Mouse (Mus musculus): ENCODE measurements around the gene Rchy1. TPM values are rescaled to one million over a fixed set of nuclear protein-coding genes. Genes with fewer than 3 reads are reported as not detected.

Gene Rchy1
- polyA plus RNA-seq, 2 experiments = 15.1 to 20.9 TPM

GRCm38 (mm10) chr5:91994546-91994945 lies 31.7 kb upstream of the Rchy1 start:
- Histone ChIP-seq H3K27ac (no peak overlapping the region), H3K4me1 (replicated peaks; ENCODE audit: control insufficient read depth in 2 of 2, insufficient read depth in 2 of 2, low read length in 1 of 2) (no peaks in the 10 kb centered on the region), H3K27me3 (ENCODE audit: control insufficient read depth, insufficient read depth, low read length) (no peaks in the 10 kb centered on the region), H3K9ac (replicated peaks) (no peak overlapping the region), H3K9me3 (ENCODE audit: control insufficient read depth, low read length) (no peaks in the 10 kb centered on the region), H3K4me3 (ENCODE audit: insufficient read depth in 1 of 2, low read depth in 2 of 2, low read length in 2 of 2) (no peak overlapping the region), H3K36me3 (replicated peaks; ENCODE audit: control insufficient read depth, insufficient read depth, low read depth) (no peaks in the 10 kb centered on the region), H3K4me2 (ENCODE audit: low read depth) (no peak overlapping the region)
- WGBS (ENCODE audit: insufficient replicate concordance) = 61% methylated on average over 13 of the region's 13 CpGs
- ATAC-seq (ENCODE audit: insufficient read depth) = no peak
- no peak for DNase-seq (ENCODE audit: low read depth in 3 of 3, low spot score in 3 of 3)
- TF ChIP-seq CTCF (IDR thresholded peaks at IDR 0.05; ENCODE audit: low read depth) (no peak), EP300 (IDR thresholded peaks at IDR 0.05; ENCODE audit: low read depth) (no peak)

GRCm38 (mm10) chr5:91993061-91993460 lies 30.2 kb upstream of the Rchy1 start:
- no peak for DNase-seq (ENCODE audit: low read depth in 3 of 3, low spot score in 3 of 3)
- H3K4me3 ChIP-seq (ENCODE audit: insufficient read depth in 1 of 2, low read depth in 2 of 2, low read length in 2 of 2) = no peak overlapping the region
- no peaks in the 10 kb centered on the region for H3K27me3 ChIP-seq (ENCODE audit: control insufficient read depth, insufficient read depth, low read length)
- 70% methylated on average over 2 of the region's 2 CpGs for whole genome bisulfite sequencing (ENCODE audit: insufficient replicate concordance)
- no peak overlapping the region for H3K4me2 ChIP-seq (ENCODE audit: low read depth)
- H3K27ac ChIP-seq = no peak overlapping the region
- TF ChIP-seq CTCF (IDR thresholded peaks at IDR 0.05; ENCODE audit: low read depth) = no peak
- TF ChIP-seq EP300 (IDR thresholded peaks at IDR 0.05; ENCODE audit: low read depth) = no peak
- no peak overlapping the region for H3K9ac ChIP-seq (replicated peaks)
- ATAC-seq (ENCODE audit: insufficient read depth) = no peak
- H3K4me1 ChIP-seq (replicated peaks; ENCODE audit: control insufficient read depth in 2 of 2, insufficient read depth in 2 of 2, low read length in 1 of 2) = no peaks in the 10 kb centered on the region
- no peaks in the 10 kb centered on the region for H3K9me3 ChIP-seq (ENCODE audit: control insufficient read depth, low read length)
- H3K36me3 ChIP-seq (replicated peaks; ENCODE audit: control insufficient read depth, insufficient read depth, low read depth) = no peaks in the 10 kb centered on the region

GRCm38 (mm10) chr5:91991191-91991937 lies 28.5 kb upstream of the Rchy1 start:
- ATAC-seq (ENCODE audit: insufficient read depth) (no peak), DNase-seq (ENCODE audit: low read depth in 3 of 3, low spot score in 3 of 3) (no peak)
- H3K4me1 ChIP-seq (replicated peaks; ENCODE audit: control insufficient read depth in 2 of 2, insufficient read depth in 2 of 2, low read length in 1 of 2) = no peaks in the 10 kb centered on the region
- H3K27me3 ChIP-seq (ENCODE audit: control insufficient read depth, insufficient read depth, low read length) = no peaks in the 10 kb centered on the region
- no peak overlapping the region for H3K9ac ChIP-seq (replicated peaks)
- WGBS (ENCODE audit: insufficient replicate concordance) = 47% methylated on average over 6 of the region's 6 CpGs
- TF ChIP-seq EP300 (IDR thresholded peaks at IDR 0.05; ENCODE audit: low read depth) (no peak), CTCF (IDR thresholded peaks at IDR 0.05; ENCODE audit: low read depth) (no peak)
- H3K27ac ChIP-seq = no peak overlapping the region
- H3K9me3 ChIP-seq (ENCODE audit: control insufficient read depth, low read length) = no peaks in the 10 kb centered on the region
- no peak overlapping the region for H3K4me3 ChIP-seq (ENCODE audit: insufficient read depth in 1 of 2, low read depth in 2 of 2, low read length in 2 of 2)
- no peak overlapping the region for H3K4me2 ChIP-seq (ENCODE audit: low read depth)
- no peaks in the 10 kb centered on the region for H3K36me3 ChIP-seq (replicated peaks; ENCODE audit: control insufficient read depth, insufficient read depth, low read depth)

GRCm38 (mm10) chr5:91989261-91989660 lies 26.4 kb upstream of the Rchy1 start:
- Histone ChIP-seq H3K4me2 (ENCODE audit: low read depth) (no peak overlapping the region), H3K4me3 (ENCODE audit: insufficient read depth in 1 of 2, low read depth in 2 of 2, low read length in 2 of 2) (no peak overlapping the region), H3K9ac (replicated peaks) (no peak overlapping the region), H3K27ac (no peak overlapping the region), H3K27me3 (ENCODE audit: control insufficient read depth, insufficient read depth, low read length) (no peaks in the 10 kb centered on the region), H3K36me3 (replicated peaks; ENCODE audit: control insufficient read depth, insufficient read depth, low read depth) (no peaks in the 10 kb centered on the region), H3K4me1 (replicated peaks; ENCODE audit: control insufficient read depth in 2 of 2, insufficient read depth in 2 of 2, low read length in 1 of 2) (no peaks in the 10 kb centered on the region), H3K9me3 (ENCODE audit: control insufficient read depth, low read length) (no peaks in the 10 kb centered on the region)
- ATAC-seq (ENCODE audit: insufficient read depth) (no peak), DNase-seq (ENCODE audit: low read depth in 3 of 3, low spot score in 3 of 3) (no peak)
- 67% methylated on average over 9 of the region's 9 CpGs for WGBS (ENCODE audit: insufficient replicate concordance)
- TF ChIP-seq EP300 (IDR thresholded peaks at IDR 0.05; ENCODE audit: low read depth) (no peak), CTCF (IDR thresholded peaks at IDR 0.05; ENCODE audit: low read depth) (no peak)

- Histone ChIP-seq H3K4me3 (ENCODE audit: insufficient read depth in 1 of 2, low read depth in 2 of 2, low read length in 2 of 2) (no peak overlapping the region), H3K27me3 (ENCODE audit: control insufficient read depth, insufficient read depth, low read length) (no peaks in the 10 kb centered on the region), H3K4me1 (replicated peaks; ENCODE audit: control insufficient read depth in 2 of 2, insufficient read depth in 2 of 2, low read length in 1 of 2) (no peaks in the 10 kb centered on the region), H3K4me2 (ENCODE audit: low read depth) (no peak overlapping the region), H3K27ac (no peak overlapping the region), H3K9ac (replicated peaks) (no peak overlapping the region), H3K9me3 (ENCODE audit: control insufficient read depth, low read length) (no peaks in the 10 kb centered on the region), H3K36me3 (replicated peaks; ENCODE audit: control insufficient read depth, insufficient read depth, low read depth) (no peaks in the 10 kb centered on the region)
- WGBS (ENCODE audit: insufficient replicate concordance) = 73% methylated on average over 2 of the region's 2 CpGs
- TF ChIP-seq CTCF (IDR thresholded peaks at IDR 0.05; ENCODE audit: low read depth) = no peak
- no peak for TF ChIP-seq EP300 (IDR thresholded peaks at IDR 0.05; ENCODE audit: low read depth)
- DNase-seq (ENCODE audit: low read depth in 3 of 3, low spot score in 3 of 3) = no peak
- no peak for ATAC-seq (ENCODE audit: insufficient read depth)
Measured at GRCm38 (mm10) chr5:91987799-91988198, 24.9 kb upstream of the Rchy1 start.
